Mouse (Mus musculus): ENCODE measurements at regions not wholly inside any gene's neighbourhood (a gene's known extent, or its start where the extent isn't known, plus 50 kb on each side); places are given as distances from the start of the nearest gene placed in this dataset.

DNA sequence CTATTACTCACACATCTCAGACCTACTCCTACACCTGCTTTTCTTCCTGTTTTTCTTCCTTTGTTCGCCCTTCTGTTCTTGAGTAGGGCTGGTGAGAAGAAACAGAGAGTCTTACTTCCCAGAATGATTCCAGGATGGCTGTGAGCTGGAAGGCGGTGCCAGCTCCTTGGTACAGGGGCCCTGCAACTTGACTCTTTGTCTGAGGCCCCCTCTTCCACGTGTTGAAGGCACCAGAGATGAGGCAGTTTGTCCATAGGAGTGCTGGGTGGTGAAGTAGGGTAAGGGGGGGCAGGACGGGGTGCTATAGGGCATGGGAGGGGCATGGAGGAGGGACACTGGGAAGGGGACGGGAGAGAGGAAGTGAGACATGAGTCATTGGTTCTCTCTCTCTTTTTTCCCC, 60.8 kb downstream of the Dmrta2 start:
- Histone ChIP-seq H3K4me1 (ENCODE audit: control insufficient read depth in 2 of 2, insufficient read depth in 2 of 2, low read length in 2 of 2, poor library complexity in 1 of 2) (no peaks in the 10 kb centered on the region), H3K4me3 (ENCODE audit: insufficient read depth in 1 of 2, low read depth in 1 of 2, low read length in 2 of 2, poor library complexity in 1 of 2, severe bottlenecking in 1 of 2) (no peak overlapping the region), H3K27ac (ENCODE audit: insufficient read depth, low read depth, low read length, poor library complexity, severe bottlenecking) (no peak overlapping the region), H3K9me3 (ENCODE audit: control insufficient read depth, insufficient read depth, low read depth, low read length) (no peaks in the 10 kb centered on the region), H3K9ac (ENCODE audit: insufficient read depth, low read depth, low read length, poor library complexity, severe bottlenecking) (no peak overlapping the region), H3K36me3 (ENCODE audit: control insufficient read depth, insufficient read depth, low read length, poor library complexity, severe bottlenecking) (no peaks in the 10 kb centered on the region)
- no peak for TF ChIP-seq CHD2 (IDR thresholded peaks at IDR 0.05; ENCODE audit: low read depth, low read length)
- TF ChIP-seq MAFK (IDR thresholded peaks at IDR 0.05; ENCODE audit: insufficient read depth, low read depth, low read length), result no peak
- TF ChIP-seq HCFC1 (IDR thresholded peaks at IDR 0.05; ENCODE audit: borderline replicate concordance, insufficient read depth, low read length), result no peak
- TF ChIP-seq ZNF384 (IDR thresholded peaks at IDR 0.05; ENCODE audit: low read depth, low read length), result no peak
- no peak for TF ChIP-seq ZC3H11A (IDR thresholded peaks at IDR 0.05; ENCODE audit: borderline replicate concordance, low read depth, low read length)
- no peak for DNase-seq (ENCODE audit: low read depth, low spot score)
- in situ Hi-C loops (cut with MboI; ENCODE audit: low sequenced_read_pairs in 2 of 2, unreplicated experiment in 2 of 2), result loop anchor here in 1 of 2 experiments (25.0 kb wide), 2 partner anchors 1274 to 1599 kb away; no protein-coding TSS in a partner anchor

GRCm38 (mm10) chr4:110044851-110045618, 67.2 kb downstream of the Dmrta2 start:
- TF ChIP-seq ZNF384 (IDR thresholded peaks at IDR 0.05; ENCODE audit: low read depth, low read length) (no peak), ZC3H11A (IDR thresholded peaks at IDR 0.05; ENCODE audit: borderline replicate concordance, low read depth, low read length) (no peak), HCFC1 (IDR thresholded peaks at IDR 0.05; ENCODE audit: borderline replicate concordance, insufficient read depth, low read length) (no peak), MAFK (IDR thresholded peaks at IDR 0.05; ENCODE audit: insufficient read depth, low read depth, low read length) (no peak), CHD2 (IDR thresholded peaks at IDR 0.05; ENCODE audit: low read depth, low read length) (no peak)
- no peak for DNase-seq (ENCODE audit: low read depth, low spot score)
- Histone ChIP-seq H3K4me3 (ENCODE audit: insufficient read depth in 1 of 2, low read depth in 1 of 2, low read length in 2 of 2, poor library complexity in 1 of 2, severe bottlenecking in 1 of 2) (no peak overlapping the region), H3K9me3 (ENCODE audit: control insufficient read depth, insufficient read depth, low read depth, low read length) (no peaks in the 10 kb centered on the region), H3K9ac (ENCODE audit: insufficient read depth, low read depth, low read length, poor library complexity, severe bottlenecking) (no peak overlapping the region), H3K27ac (ENCODE audit: insufficient read depth, low read depth, low read length, poor library complexity, severe bottlenecking) (no peak overlapping the region), H3K36me3 (ENCODE audit: control insufficient read depth, insufficient read depth, low read length, poor library complexity, severe bottlenecking) (no peaks in the 10 kb centered on the region), H3K4me1 (ENCODE audit: control insufficient read depth in 2 of 2, insufficient read depth in 2 of 2, low read length in 2 of 2, poor library complexity in 1 of 2) (no peaks in the 10 kb centered on the region)
- in situ Hi-C loops (cut with MboI; ENCODE audit: low sequenced_read_pairs in 2 of 2, unreplicated experiment in 2 of 2), result loop anchor here in 1 of 2 experiments (25.0 kb wide), 2 partner anchors 1267 to 1592 kb away; no protein-coding TSS in a partner anchor

GRCm38 (mm10) chr4:110045651-110046269, 67.9 kb downstream of the Dmrta2 start:
- Histone ChIP-seq H3K4me3 (ENCODE audit: insufficient read depth in 1 of 2, low read depth in 1 of 2, low read length in 2 of 2, poor library complexity in 1 of 2, severe bottlenecking in 1 of 2) (no peak overlapping the region), H3K9ac (ENCODE audit: insufficient read depth, low read depth, low read length, poor library complexity, severe bottlenecking) (no peak overlapping the region), H3K27ac (ENCODE audit: insufficient read depth, low read depth, low read length, poor library complexity, severe bottlenecking) (no peak overlapping the region), H3K9me3 (ENCODE audit: control insufficient read depth, insufficient read depth, low read depth, low read length) (no peaks in the 10 kb centered on the region), H3K4me1 (ENCODE audit: control insufficient read depth in 2 of 2, insufficient read depth in 2 of 2, low read length in 2 of 2, poor library complexity in 1 of 2) (no peaks in the 10 kb centered on the region), H3K36me3 (ENCODE audit: control insufficient read depth, insufficient read depth, low read length, poor library complexity, severe bottlenecking) (no peaks in the 10 kb centered on the region)
- TF ChIP-seq ZC3H11A (IDR thresholded peaks at IDR 0.05; ENCODE audit: borderline replicate concordance, low read depth, low read length) (no peak), ZNF384 (IDR thresholded peaks at IDR 0.05; ENCODE audit: low read depth, low read length) (no peak), MAFK (IDR thresholded peaks at IDR 0.05; ENCODE audit: insufficient read depth, low read depth, low read length) (no peak), CHD2 (IDR thresholded peaks at IDR 0.05; ENCODE audit: low read depth, low read length) (no peak), HCFC1 (IDR thresholded peaks at IDR 0.05; ENCODE audit: borderline replicate concordance, insufficient read depth, low read length) (no peak)
- DNase-seq (ENCODE audit: low read depth, low spot score), result no peak
- in situ Hi-C loops (cut with MboI; ENCODE audit: low sequenced_read_pairs in 2 of 2, unreplicated experiment in 2 of 2), result loop anchor here in 1 of 2 experiments (25.0 kb wide), 2 partner anchors 1267 to 1592 kb away; no protein-coding TSS in a partner anchor

GRCm38 (mm10) chr4:110046270-110046651, 68.4 kb downstream of the Dmrta2 start:
- TF ChIP-seq HCFC1 (IDR thresholded peaks at IDR 0.05; ENCODE audit: borderline replicate concordance, insufficient read depth, low read length), result no peak
- TF ChIP-seq ZC3H11A (IDR thresholded peaks at IDR 0.05; ENCODE audit: borderline replicate concordance, low read depth, low read length), result no peak
- TF ChIP-seq ZNF384 (IDR thresholded peaks at IDR 0.05; ENCODE audit: low read depth, low read length), result no peak
- no peak for TF ChIP-seq MAFK (IDR thresholded peaks at IDR 0.05; ENCODE audit: insufficient read depth, low read depth, low read length)
- no peaks in the 10 kb centered on the region for H3K36me3 ChIP-seq (ENCODE audit: control insufficient read depth, insufficient read depth, low read length, poor library complexity, severe bottlenecking)
- H3K9ac ChIP-seq (ENCODE audit: insufficient read depth, low read depth, low read length, poor library complexity, severe bottlenecking), result no peak overlapping the region
- H3K4me3 ChIP-seq (ENCODE audit: insufficient read depth in 1 of 2, low read depth in 1 of 2, low read length in 2 of 2, poor library complexity in 1 of 2, severe bottlenecking in 1 of 2), result no peak overlapping the region
- DNase-seq (ENCODE audit: low read depth, low spot score), result no peak
- in situ Hi-C loops (cut with MboI; ENCODE audit: low sequenced_read_pairs in 2 of 2, unreplicated experiment in 2 of 2), result loop anchor here in 1 of 2 experiments (25.0 kb wide), 2 partner anchors 1266 to 1591 kb away; no protein-coding TSS in a partner anchor
- no peak overlapping the region for H3K27ac ChIP-seq (ENCODE audit: insufficient read depth, low read depth, low read length, poor library complexity, severe bottlenecking)
- H3K9me3 ChIP-seq (ENCODE audit: control insufficient read depth, insufficient read depth, low read depth, low read length), result no peaks in the 10 kb centered on the region
- H3K4me1 ChIP-seq (ENCODE audit: control insufficient read depth in 2 of 2, insufficient read depth in 2 of 2, low read length in 2 of 2, poor library complexity in 1 of 2), result no peaks in the 10 kb centered on the region
